Mouse (Mus musculus) small intestine, adult 2 months (tissue): Measurements from ENCODE around the gene Col27a1.

Source experiments
- CTCF ChIP-seq: fragments of 200-500 bp; IDR thresholded peaks from 2 replicates; pipeline ENCODE4 v1.5.1; 2012; ENCODE audit warnings: low read depth, mild to moderate bottlenecking, control low read depth, inconsistent platforms, low read length, moderate library complexity, mixed read lengths; ENCODE audit not compliant: insufficient replicate concordance, insufficient read length; ENCODE audit errors: extremely low read depth
- POLR2A ChIP-seq: fragments of 200-500 bp; IDR thresholded peaks from 2 replicates; pipeline ENCODE4 v1.6.1; 2012; ENCODE audit warnings: low read depth, mild to moderate bottlenecking, control low read depth, inconsistent platforms, low read length, moderate library complexity

GRCm38 (mm10) chr4:63382676-63383369, 169.0 kb downstream of the Col27a1 start:
- TF ChIP-seq POLR2A (no peak), CTCF (no peak)
